Mouse (Mus musculus) midbrain, embryonic 16.5 days (tissue): Measurements from ENCODE around the gene Tnfrsf1b. TPM values are rescaled to one million over a fixed set of nuclear protein-coding genes. Genes with fewer than 3 reads are reported as not detected.

Experiments
- ATAC-seq: fragments of 200-750 bp; cut with Nextera tagmentation; 2 replicates; pipeline ENCODE4 v1.8.0; 2017; ENCODE audit warnings: moderate TSS enrichment
- H3K27ac ChIP-seq: fragments of 300-500 bp; sonication (generic); 2 replicates; pipeline ENCODE4 v1.5.1; 2014; ENCODE audit warnings: mild to moderate bottlenecking, low read length, mixed read lengths
- H3K27me3 ChIP-seq: fragments of 300-500 bp; sonication (generic); 2 replicates; pipeline ENCODE4 v1.6.1; 2014; ENCODE audit warnings: low read depth, low read length, mixed read lengths; ENCODE audit not compliant: control insufficient read depth, insufficient read depth
- H3K36me3 ChIP-seq: fragments of 300-500 bp; sonication (generic); 2 replicates; pipeline ENCODE4 v1.6.1; 2014; ENCODE audit warnings: mild to moderate bottlenecking, low read length, moderate library complexity, mixed read lengths; ENCODE audit not compliant: control insufficient read depth, insufficient read depth
- H3K4me1 ChIP-seq: fragments of 300-500 bp; sonication (generic); 2 replicates; pipeline ENCODE4 v1.6.1; 2014; ENCODE audit warnings: mild to moderate bottlenecking, low read length, mixed read lengths; ENCODE audit not compliant: control insufficient read depth, insufficient read depth
- H3K4me2 ChIP-seq: fragments of 300-500 bp; sonication (generic); 2 replicates; pipeline ENCODE4 v1.6.1; 2014; ENCODE audit warnings: mild to moderate bottlenecking, low read length, mixed read lengths
- H3K4me3 ChIP-seq: fragments of 300-500 bp; sonication (generic); 2 replicates; pipeline ENCODE4 v1.5.1; 2014; ENCODE audit warnings: low read depth, mild to moderate bottlenecking, low read length, moderate library complexity, mixed read lengths
- H3K9ac ChIP-seq: fragments of 300-500 bp; sonication (generic); 2 replicates; pipeline ENCODE4 v1.6.1; 2014; ENCODE audit warnings: low read depth, low read length, mixed read lengths
- H3K9me3 ChIP-seq: fragments of 300-500 bp; sonication (generic); replicated peaks from 2 replicates; pipeline ENCODE4 v1.6.1; 2014; ENCODE audit warnings: mild to moderate bottlenecking, low read length, mixed read lengths; ENCODE audit not compliant: control insufficient read depth, poor library complexity, severe bottlenecking
- WGBS: fragments of 180-500 bp; shearing (Covaris S2); extraction: QIAGEN DNeasy Blood & Tissue Kit; methylation state at CpG from one replicate; pipeline ENCODE4 v1.1.7; 2014; 5-methylcytosine and 5-hydroxymethylcytosine counted together
- polyA plus RNA-seq: library from polyadenylated mRNA; unstranded; fragments of >200 nt; fragmentation: Nextera tagmentation; extraction: Ambion mirVana; gene quantifications from 2 replicates; pipeline ENCODE4 v1.2.1, GENCODE M21; 2015

Gene Tnfrsf1b
- polyA plus RNA-seq, 1 experiment from 2014 or later: 4.2 TPM

DNA sequence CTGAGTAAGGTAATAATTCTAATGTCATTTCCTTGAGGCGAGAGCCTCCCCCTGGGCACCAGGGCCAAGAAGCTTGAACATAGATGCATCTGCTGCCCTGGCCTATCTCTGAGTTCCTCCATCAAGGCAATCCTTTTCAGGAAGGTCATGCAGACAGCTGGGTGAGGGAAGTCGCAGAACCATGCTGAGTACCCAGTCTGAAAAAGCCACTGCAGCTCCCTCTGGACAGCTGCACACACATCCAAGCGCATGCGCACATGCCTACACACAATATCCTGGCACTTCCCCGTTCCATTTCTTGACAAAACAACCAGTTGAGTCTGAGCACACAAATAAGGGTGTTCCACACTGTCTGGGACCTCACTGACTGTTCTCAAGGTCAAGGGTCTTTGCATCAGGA, 14.9 kb downstream of the Tnfrsf1b start:
- Histone ChIP-seq H3K9me3 (no peaks in the 10 kb centered on the region), H3K27ac (no peak overlapping the region), H3K36me3 (no peaks in the 10 kb centered on the region), H3K27me3 (no peaks in the 10 kb centered on the region), H3K4me1 (no peaks in the 10 kb centered on the region), H3K4me3 (no peak overlapping the region), H3K9ac (no peak overlapping the region), H3K4me2 (no peak overlapping the region)
- ATAC-seq: no peak
- 92% methylated on average over 5 of the region's 5 CpGs for WGBS

DNA sequence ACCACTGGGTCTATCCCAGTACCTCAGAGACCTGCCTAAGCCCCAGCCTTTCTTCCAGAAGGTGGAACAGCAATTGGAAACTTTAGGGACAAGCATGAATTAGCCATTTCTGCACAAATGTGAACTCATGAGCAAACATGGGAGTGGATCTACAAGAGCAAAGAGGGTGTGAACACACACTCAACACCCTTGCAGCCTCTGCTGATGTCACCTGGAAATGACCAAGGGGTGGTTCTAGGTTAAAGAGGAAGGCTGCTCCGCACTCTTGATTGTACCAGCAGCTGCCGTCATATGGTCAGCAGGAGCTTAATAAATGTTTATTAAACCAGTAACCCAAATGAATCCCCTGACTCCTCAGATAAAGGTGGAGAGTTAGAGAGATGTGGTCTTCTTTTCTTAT, 16.0 kb downstream of the Tnfrsf1b start:
- no peaks in the 10 kb centered on the region for H3K4me1 ChIP-seq
- 94% methylated on average over 2 of the region's 2 CpGs for WGBS
- H3K4me2 ChIP-seq: no peak overlapping the region
- H3K36me3 ChIP-seq: no peaks in the 10 kb centered on the region
- no peak overlapping the region for H3K27ac ChIP-seq
- no peaks in the 10 kb centered on the region for H3K27me3 ChIP-seq
- H3K9me3 ChIP-seq: no peaks in the 10 kb centered on the region
- ATAC-seq: no peak
- H3K9ac ChIP-seq: no peak overlapping the region
- no peak overlapping the region for H3K4me3 ChIP-seq

DNA sequence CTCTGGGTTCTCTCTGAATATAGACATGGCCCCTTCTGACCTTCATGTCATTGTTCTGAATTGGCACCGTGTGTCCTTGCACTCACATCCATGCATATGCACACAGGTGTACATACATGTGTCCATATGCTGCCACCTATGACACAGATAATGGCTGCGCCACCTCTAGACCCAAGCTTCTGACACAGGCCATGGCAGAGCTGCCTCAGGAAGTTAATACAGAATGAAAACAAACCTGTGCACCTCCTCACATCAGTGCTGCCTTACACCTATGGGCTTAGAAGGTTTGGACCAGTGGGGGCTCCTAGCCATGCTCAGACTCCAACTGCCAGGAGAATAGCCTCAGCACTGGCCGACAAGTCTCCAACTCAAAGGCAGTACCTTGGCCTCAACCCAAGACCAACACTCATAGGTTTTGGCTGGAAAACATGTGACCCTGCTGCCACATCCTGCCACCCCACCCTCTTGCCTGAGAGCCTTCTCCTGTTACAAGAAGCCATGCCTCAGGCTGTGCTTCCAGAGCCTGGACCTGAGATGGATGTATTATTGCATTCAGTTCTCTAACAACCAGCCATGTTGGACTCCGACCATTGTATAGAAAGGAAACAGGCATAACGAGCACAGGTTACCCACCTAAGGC, 17.0 kb downstream of the Tnfrsf1b start:
- H3K4me2 ChIP-seq: no peak overlapping the region
- WGBS: 91% methylated on average over 5 of the region's 5 CpGs
- no peaks in the 10 kb centered on the region for H3K27me3 ChIP-seq
- no peaks in the 10 kb centered on the region for H3K9me3 ChIP-seq
- no peak overlapping the region for H3K9ac ChIP-seq
- no peak overlapping the region for H3K4me3 ChIP-seq
- no peak for ATAC-seq
- H3K4me1 ChIP-seq: no peaks in the 10 kb centered on the region
- H3K27ac ChIP-seq: no peak overlapping the region
- no peaks in the 10 kb centered on the region for H3K36me3 ChIP-seq

DNA sequence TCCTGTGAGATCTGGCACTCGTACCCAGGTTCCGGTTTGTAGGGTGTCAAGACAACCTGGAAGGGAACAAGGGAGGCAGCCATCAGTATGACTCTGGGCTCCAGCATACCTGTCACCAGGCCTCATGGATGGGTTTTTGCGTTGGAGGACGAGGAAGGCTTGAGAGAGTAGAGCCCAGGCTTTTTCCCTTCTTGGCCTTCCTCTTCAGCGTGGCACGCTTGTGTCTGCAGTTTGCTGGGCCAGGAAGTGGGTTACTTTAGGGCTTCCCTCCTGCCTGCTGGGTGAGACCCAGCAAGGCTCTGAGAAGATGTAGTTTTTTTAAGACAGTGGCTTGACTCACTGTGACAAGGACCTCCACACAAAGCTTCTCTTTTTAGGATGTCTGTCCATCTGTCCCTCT, 17.6 kb downstream of the Tnfrsf1b start:
- Histone ChIP-seq H3K36me3 (no peaks in the 10 kb centered on the region), H3K27ac (no peak overlapping the region), H3K9me3 (no peaks in the 10 kb centered on the region), H3K4me3 (no peak overlapping the region), H3K9ac (no peak overlapping the region), H3K4me2 (no peak overlapping the region), H3K4me1 (no peaks in the 10 kb centered on the region), H3K27me3 (no peaks in the 10 kb centered on the region)
- ATAC-seq: no peak
- 89% methylated on average over 6 of the region's 6 CpGs for WGBS

DNA sequence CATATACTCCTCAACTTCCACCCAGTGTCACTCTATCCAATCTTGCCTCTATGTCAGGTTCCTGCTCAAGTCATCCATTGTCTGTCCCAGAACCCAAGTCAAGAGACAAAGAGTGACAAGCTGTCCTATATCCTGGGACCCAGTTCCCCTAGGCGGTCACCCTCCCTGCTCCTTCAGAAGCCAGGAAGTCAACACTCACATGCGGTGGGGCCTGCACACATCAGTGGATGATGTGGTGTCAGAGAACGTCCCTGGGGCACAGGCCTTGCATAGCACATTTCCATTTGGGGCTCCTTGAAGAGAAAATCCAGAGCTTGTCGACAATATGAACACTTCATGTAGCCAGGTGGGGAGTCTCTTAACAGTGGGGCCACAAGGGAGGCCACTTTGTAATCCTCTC, 22.1 kb downstream of the Tnfrsf1b start:
- no peak overlapping the region for H3K9ac ChIP-seq
- no peaks in the 10 kb centered on the region for H3K27me3 ChIP-seq
- H3K4me2 ChIP-seq: no peak overlapping the region
- no peaks in the 10 kb centered on the region for H3K9me3 ChIP-seq
- no peaks in the 10 kb centered on the region for H3K4me1 ChIP-seq
- no peak overlapping the region for H3K4me3 ChIP-seq
- H3K36me3 ChIP-seq: no peaks in the 10 kb centered on the region
- ATAC-seq: no peak
- 85% methylated on average over 4 of the region's 4 CpGs for WGBS
- no peak overlapping the region for H3K27ac ChIP-seq

DNA sequence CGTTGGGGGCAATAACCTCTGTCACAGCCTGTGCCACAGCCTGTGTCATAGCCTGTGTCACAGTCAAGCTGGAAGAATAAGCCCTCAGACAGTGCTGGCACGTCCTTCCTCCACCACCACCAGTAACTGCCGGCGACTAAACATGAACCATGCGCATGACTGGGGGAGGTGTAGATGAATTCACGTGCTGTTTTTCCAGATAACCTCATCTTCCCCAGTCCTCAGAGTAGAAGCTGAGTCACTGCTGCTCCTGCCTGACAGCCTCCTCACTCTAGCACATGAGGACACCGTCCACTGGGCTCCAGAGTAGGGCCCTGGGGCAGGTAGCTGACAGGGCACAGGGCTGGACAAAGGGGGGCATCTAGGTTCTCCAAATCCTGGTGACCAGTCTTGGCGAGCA, 24.6 kb downstream of the Tnfrsf1b start:
- Histone ChIP-seq H3K9me3 (no peaks in the 10 kb centered on the region), H3K4me3 (no peak overlapping the region), H3K36me3 (no peaks in the 10 kb centered on the region), H3K4me1 (no peaks in the 10 kb centered on the region), H3K27me3 (no peaks in the 10 kb centered on the region), H3K9ac (no peak overlapping the region), H3K4me2 (no peak overlapping the region), H3K27ac (no peak overlapping the region)
- no peak for ATAC-seq
- WGBS: 86% methylated on average over 8 of the region's 8 CpGs

DNA sequence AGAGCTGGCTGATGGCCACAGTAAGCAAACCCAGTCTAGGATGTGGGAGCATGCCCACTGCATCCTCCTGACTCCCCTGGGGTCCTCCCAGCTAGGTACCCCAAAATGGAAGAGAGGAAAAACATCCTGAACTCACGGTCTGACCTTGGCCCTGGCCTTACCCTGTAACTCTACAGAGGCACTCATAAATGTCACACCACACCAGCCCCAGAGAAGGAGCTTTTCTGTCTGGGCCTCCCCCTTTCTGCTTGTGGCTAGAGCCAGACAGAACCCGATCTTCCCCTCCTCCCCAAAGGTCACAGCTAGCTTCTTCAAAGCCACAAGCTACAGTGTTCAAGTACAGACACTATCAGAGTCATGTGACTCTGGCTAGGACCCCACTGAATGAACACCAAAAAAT, 25.3 kb downstream of the Tnfrsf1b start:
- Histone ChIP-seq H3K4me2 (no peak overlapping the region), H3K9ac (no peak overlapping the region), H3K4me1 (no peaks in the 10 kb centered on the region), H3K27ac (no peak overlapping the region), H3K36me3 (no peaks in the 10 kb centered on the region), H3K4me3 (no peak overlapping the region), H3K9me3 (no peaks in the 10 kb centered on the region), H3K27me3 (no peaks in the 10 kb centered on the region)
- 80% methylated on average over 2 of the region's 2 CpGs for WGBS
- ATAC-seq: no peak

DNA sequence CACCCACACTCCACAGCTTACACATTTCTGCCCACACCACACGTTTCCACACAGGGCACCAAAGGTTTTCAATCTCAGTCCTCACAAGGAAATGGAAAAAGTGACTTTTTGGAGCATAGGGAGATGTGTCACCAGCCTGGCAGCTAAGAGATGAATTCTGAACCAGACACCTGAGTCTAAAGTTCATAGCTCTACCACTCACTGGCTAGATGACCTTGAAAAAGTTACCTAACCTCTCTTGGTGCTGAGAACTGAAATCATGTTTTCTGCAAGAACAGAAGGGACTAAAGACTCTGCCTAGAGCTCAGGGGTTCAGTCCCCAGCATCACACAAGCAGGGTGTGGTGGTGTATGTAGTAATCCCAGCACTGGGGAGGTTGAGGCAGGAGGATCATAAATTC, 26.7 kb downstream of the Tnfrsf1b start:
- Histone ChIP-seq H3K27ac (no peak overlapping the region), H3K4me1 (no peaks in the 10 kb centered on the region), H3K9me3 (no peaks in the 10 kb centered on the region), H3K27me3 (no peaks in the 10 kb centered on the region), H3K36me3 (no peaks in the 10 kb centered on the region), H3K4me2 (no peak overlapping the region), H3K9ac (no peak overlapping the region), H3K4me3 (no peak overlapping the region)
- no peak for ATAC-seq
- 77% methylated on average over 1 of the region's 1 CpGs for WGBS

DNA sequence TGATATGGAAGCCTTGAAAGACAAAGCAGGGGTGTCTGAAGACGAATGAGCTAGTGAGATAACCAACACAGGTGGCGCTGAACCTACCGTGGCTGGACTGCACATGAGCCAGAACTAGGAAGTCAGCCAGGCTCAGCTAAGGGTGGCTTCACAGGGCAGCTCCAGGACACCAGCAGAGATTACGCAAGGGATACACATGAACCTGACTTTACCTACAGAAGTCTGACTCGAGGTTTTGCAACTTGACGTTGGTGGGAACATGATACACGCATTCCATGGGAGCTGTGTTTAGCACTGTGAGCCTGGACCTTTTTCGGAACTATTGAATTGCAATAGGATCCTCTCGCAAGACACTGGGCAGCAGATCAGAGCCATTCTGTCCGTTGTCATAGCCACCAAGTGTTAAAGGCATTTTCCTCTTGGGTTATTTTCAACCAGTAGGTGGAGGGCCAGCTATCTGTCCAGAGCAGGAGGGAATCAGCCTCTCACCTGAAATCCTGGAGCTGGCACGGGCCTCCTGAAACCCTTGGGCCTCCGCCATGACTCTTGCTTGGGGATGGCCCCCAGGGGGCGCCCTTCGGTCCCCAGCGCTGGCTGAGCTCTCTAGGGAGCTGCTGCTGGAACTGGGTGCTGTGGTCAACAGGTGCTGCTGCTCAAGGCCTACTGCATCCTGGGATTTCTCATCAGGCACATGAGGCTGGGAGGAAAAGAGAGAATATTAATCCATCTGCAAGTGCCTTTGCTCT, 27.3 kb downstream of the Tnfrsf1b start:
- Histone ChIP-seq H3K9ac (no peak overlapping the region), H3K27ac (no peak overlapping the region), H3K4me3 (no peak overlapping the region), H3K27me3 (no peaks in the 10 kb centered on the region), H3K9me3 (no peaks in the 10 kb centered on the region), H3K4me1 (no peaks in the 10 kb centered on the region), H3K36me3 (no peaks in the 10 kb centered on the region), H3K4me2 (no peak overlapping the region)
- ATAC-seq: no peak
- WGBS: 67% methylated on average over 15 of the region's 15 CpGs
